Mouse (Mus musculus): ENCODE measurements around the gene Pfdn6.

DNA sequence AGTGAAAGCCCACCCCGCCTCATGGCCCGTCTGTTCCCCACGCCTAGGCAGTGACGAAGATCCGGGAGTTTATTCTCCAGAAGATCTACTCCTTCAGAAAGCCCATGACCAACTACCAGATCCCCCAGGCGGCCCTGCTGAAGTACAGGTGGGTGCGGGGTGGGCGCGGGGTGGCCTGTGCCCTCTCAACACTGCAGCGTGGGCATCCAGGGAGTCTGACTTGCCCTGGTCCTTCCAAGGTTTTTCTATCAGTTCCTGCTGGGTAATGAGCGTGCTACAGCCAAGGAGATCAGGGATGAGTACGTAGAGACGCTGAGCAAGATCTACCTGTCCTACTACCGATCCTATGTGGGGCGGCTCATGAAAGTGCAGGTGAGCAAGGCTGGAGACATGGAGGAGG lies 19.8 kb upstream of the Pfdn6 start:
- TF ChIP-seq CHD2 (IDR thresholded peaks at IDR 0.05; ENCODE audit: low read depth, low read length) = no peak
- TF ChIP-seq MAFK (IDR thresholded peaks at IDR 0.05; ENCODE audit: insufficient read depth, low read depth, low read length) = no peak
- no peak for TF ChIP-seq ZNF384 (IDR thresholded peaks at IDR 0.05; ENCODE audit: low read depth, low read length)
- TF ChIP-seq HCFC1 (IDR thresholded peaks at IDR 0.05; ENCODE audit: borderline replicate concordance, insufficient read depth, low read length) = no peak
- TF ChIP-seq ZC3H11A (IDR thresholded peaks at IDR 0.05; ENCODE audit: borderline replicate concordance, low read depth, low read length) = no peak

All from ES-E14 (cell line).